Mouse (Mus musculus): ENCODE results near the gene Cit. TPM values are rescaled to one million over a fixed set of nuclear protein-coding genes. Genes with fewer than 3 reads are reported as not detected.

Cit gene
- polyA plus RNA-seq, 1 experiment, result 47.3 TPM

DNA sequence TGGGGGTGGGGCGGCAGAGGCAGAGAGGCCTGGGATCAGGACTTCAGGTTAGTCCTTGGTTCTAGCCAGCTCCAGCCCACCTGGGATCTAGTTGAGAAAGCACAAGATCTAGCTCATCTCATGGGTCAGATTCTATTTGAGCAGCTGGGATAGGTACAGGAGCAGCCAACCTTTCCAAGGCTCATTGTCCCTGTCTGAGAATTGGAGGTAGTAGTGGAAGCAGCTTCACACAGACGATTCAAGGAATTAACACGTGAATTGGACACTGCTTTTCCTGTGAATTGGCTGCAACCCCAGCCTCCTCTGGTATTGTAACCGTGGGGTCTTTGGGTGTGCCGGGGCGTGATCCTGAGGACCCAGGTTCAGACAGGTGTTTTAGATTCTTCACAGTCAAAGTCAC is 207.7 kb downstream of the Cit start:
- no peak overlapping the region for H3K27ac ChIP-seq (ENCODE audit: insufficient read depth, low read length)
- 56% methylated on average over 6 of the region's 6 CpGs for WGBS
- no peak for DNase-seq
- no peaks in the 10 kb centered on the region for H3K4me1 ChIP-seq (ENCODE audit: control insufficient read depth, insufficient read depth, low read length)
- TF ChIP-seq CTCF (IDR thresholded peaks at IDR 0.05; ENCODE audit: borderline replicate concordance, insufficient read depth, low read depth, low read length) (no peak), POLR2A (IDR thresholded peaks at IDR 0.05; ENCODE audit: borderline replicate concordance, insufficient read depth, low read length) (no peak)
- H3K27me3 ChIP-seq (ENCODE audit: control insufficient read depth, insufficient read depth, low read length), result no peaks in the 10 kb centered on the region
- H3K4me3 ChIP-seq (replicated peaks; ENCODE audit: insufficient read depth, low read depth, low read length), result no peak overlapping the region

Other genes with a start within 250 kb of the Cit start
- 86.2 and 87.8 TPM in 2 replicates for gene Rab35, start 213.4 kb upstream of the Cit start, polyA plus RNA-seq (2012; rRNA removed)
- 121 and 127 TPM in 2 replicates for gene Bicdl1, start 113.7 kb upstream of the Cit start, polyA plus RNA-seq (2012; rRNA removed)
- 39.6 and 43.8 TPM in 2 replicates for gene Prkab1, start 179.2 kb downstream of the Cit start, polyA plus RNA-seq (2012; rRNA removed)
- gene Tmem233, start 238.0 kb downstream of the Cit start, polyA plus RNA-seq (2012; rRNA removed), result not detected in 2 replicates